Mouse (Mus musculus) heart, embryonic 16.5 days (tissue): ENCODE data around the gene Mrpl9. TPM values are rescaled to one million over a fixed set of nuclear protein-coding genes. Genes with fewer than 3 reads are reported as not detected.

Source experiments
- ATAC-seq: fragments of 200-750 bp; cut with Nextera tagmentation; replicated peaks from 2 replicates; pipeline ENCODE4 v1.8.0; 2017; ENCODE audit warnings: moderate number of reproducible peaks; ENCODE audit not compliant: insufficient read depth, low FRiP score; ENCODE audit errors: extremely low read depth
- H3K27ac ChIP-seq: fragments of 300-500 bp; sonication (generic); 2 replicates; pipeline ENCODE4 v1.5.1; 2014; ENCODE audit warnings: mild to moderate bottlenecking, low read length, control low read depth, moderate library complexity
- H3K27me3 ChIP-seq: fragments of 300-500 bp; sonication (generic); 2 replicates; pipeline ENCODE4 v1.6.1; 2014; ENCODE audit warnings: low read length, mixed read lengths; ENCODE audit not compliant: control insufficient read depth, insufficient read depth
- H3K36me3 ChIP-seq: fragments of 300-500 bp; sonication (generic); 2 replicates; pipeline ENCODE4 v1.6.1; 2014; ENCODE audit not compliant: control insufficient read depth, insufficient read depth
- H3K4me1 ChIP-seq: fragments of 300-500 bp; sonication (generic); 2 replicates; pipeline ENCODE4 v1.6.1; 2014; ENCODE audit warnings: low read length, mixed read lengths; ENCODE audit not compliant: control insufficient read depth, insufficient read depth
- H3K4me2 ChIP-seq: fragments of 300-500 bp; sonication (generic); 2 replicates; pipeline ENCODE4 v1.6.1; 2014; ENCODE audit warnings: low read depth, mild to moderate bottlenecking, control low read depth, low read length
- H3K4me3 ChIP-seq: fragments of 300-500 bp; sonication (generic); 2 replicates; pipeline ENCODE4 v1.5.1; 2014; ENCODE audit warnings: mild to moderate bottlenecking, control low read depth, low read length
- H3K9ac ChIP-seq: fragments of 300-500 bp; sonication (generic); 2 replicates; pipeline ENCODE4 v1.6.1; 2014; ENCODE audit warnings: low read length, control low read depth
- H3K9me3 ChIP-seq: fragments of 300-500 bp; sonication (generic); replicated peaks from 2 replicates; pipeline ENCODE4 v1.6.1; 2016; ENCODE audit warnings: low read length; ENCODE audit not compliant: control insufficient read depth
- WGBS: fragments of 180-500 bp; shearing (Covaris S2); extraction: QIAGEN DNeasy Blood & Tissue Kit; methylation state at CpG from one replicate; pipeline ENCODE4 v1.1.7; 2014; 5-methylcytosine and 5-hydroxymethylcytosine counted together
- polyA plus RNA-seq: library from polyadenylated mRNA; unstranded; fragments of >200 nt; fragmentation: Nextera tagmentation; extraction: Ambion mirVana; gene quantifications from 2 replicates; pipeline ENCODE4 v1.2.1, GENCODE M21; 2015

Gene Mrpl9
- polyA plus RNA-seq, 1 experiment from 2014 or later = 71.6 TPM

- Histone ChIP-seq H3K4me3 (peak overlapping the region; percentile 44), H3K4me2 (peak overlapping the region; percentile 60), H3K4me1 (no peaks in the 10 kb centered on the region), H3K27ac (no peak overlapping the region), H3K9me3 (no peaks in the 10 kb centered on the region), H3K36me3 (no peaks in the 10 kb centered on the region), H3K9ac (no peak overlapping the region), H3K27me3 (peaks cover 10% of the 10 kb centered on the region)
- WGBS = 2% methylated on average over 12 of the region's 12 CpGs
- ATAC-seq = peak; percentile 79
These were observed 13.4 kb downstream of the Mrpl9 start for GRCm38 (mm10) chr3:94456529-94457000.

GRCm38 (mm10) chr3:94457055-94457454 is 13.9 kb downstream of the Mrpl9 start:
- Histone ChIP-seq H3K4me1 (no peaks in the 10 kb centered on the region), H3K4me2 (no peak overlapping the region), H3K27ac (no peak overlapping the region), H3K9ac (no peak overlapping the region), H3K36me3 (no peaks in the 10 kb centered on the region), H3K4me3 (no peak overlapping the region), H3K9me3 (no peaks in the 10 kb centered on the region), H3K27me3 (peaks cover 10% of the 10 kb centered on the region)
- WGBS = 69% methylated on average over 3 of the region's 3 CpGs
- ATAC-seq = no peak

GRCm38 (mm10) chr3:94459834-94460233 is 16.7 kb downstream of the Mrpl9 start:
- no peak overlapping the region for H3K4me2 ChIP-seq
- no peak overlapping the region for H3K9ac ChIP-seq
- no peaks in the 10 kb centered on the region for H3K36me3 ChIP-seq
- ATAC-seq = no peak
- no peaks in the 10 kb centered on the region for H3K9me3 ChIP-seq
- peaks cover 10% of the 10 kb centered on the region for H3K27me3 ChIP-seq
- H3K4me3 ChIP-seq = no peak overlapping the region
- no peaks in the 10 kb centered on the region for H3K4me1 ChIP-seq
- H3K27ac ChIP-seq = no peak overlapping the region
- WGBS = 93% methylated on average over 2 of the region's 2 CpGs

- no peak for ATAC-seq
- H3K27ac ChIP-seq = no peak overlapping the region
- H3K4me1 ChIP-seq = no peaks in the 10 kb centered on the region
- H3K9ac ChIP-seq = no peak overlapping the region
- H3K4me3 ChIP-seq = no peak overlapping the region
- 53% methylated on average over 11 of the region's 11 CpGs for WGBS
- no peaks in the 10 kb centered on the region for H3K27me3 ChIP-seq
- H3K9me3 ChIP-seq = no peaks in the 10 kb centered on the region
- H3K36me3 ChIP-seq = no peaks in the 10 kb centered on the region
- H3K4me2 ChIP-seq = no peak overlapping the region
These were observed 20.9 kb downstream of the Mrpl9 start for GRCm38 (mm10) chr3:94463926-94464578.

- no peak overlapping the region for H3K27ac ChIP-seq
- no peaks in the 10 kb centered on the region for H3K4me1 ChIP-seq
- H3K4me2 ChIP-seq = no peak overlapping the region
- no peaks in the 10 kb centered on the region for H3K36me3 ChIP-seq
- no peak for ATAC-seq
- WGBS = 79% methylated on average over 13 of the region's 13 CpGs
- no peaks in the 10 kb centered on the region for H3K27me3 ChIP-seq
- H3K9ac ChIP-seq = no peak overlapping the region
- no peaks in the 10 kb centered on the region for H3K9me3 ChIP-seq
- H3K4me3 ChIP-seq = no peak overlapping the region
These were observed 22.7 kb downstream of the Mrpl9 start for GRCm38 (mm10) chr3:94465632-94466430.

- Histone ChIP-seq H3K27me3 (no peaks in the 10 kb centered on the region), H3K4me2 (no peak overlapping the region), H3K9me3 (no peaks in the 10 kb centered on the region), H3K4me3 (no peak overlapping the region), H3K4me1 (peaks cover 17% of the 10 kb centered on the region), H3K9ac (no peak overlapping the region), H3K27ac (no peak overlapping the region), H3K36me3 (no peaks in the 10 kb centered on the region)
- ATAC-seq = no peak
- WGBS = 54% methylated on average over 3 of the region's 3 CpGs
These were observed 25.8 kb downstream of the Mrpl9 start for GRCm38 (mm10) chr3:94468931-94469330.

GRCm38 (mm10) chr3:94472447-94473114 is 29.5 kb downstream of the Mrpl9 start:
- H3K27me3 ChIP-seq = no peaks in the 10 kb centered on the region
- H3K4me2 ChIP-seq = peak overlapping the region; percentile 62
- WGBS = 9% methylated on average over 28 of the region's 28 CpGs
- no peaks in the 10 kb centered on the region for H3K9me3 ChIP-seq
- peak; percentile 80 for ATAC-seq
- H3K4me1 ChIP-seq = peaks cover 18% of the 10 kb centered on the region
- H3K36me3 ChIP-seq = no peaks in the 10 kb centered on the region
- H3K9ac ChIP-seq = 0 out of 2 replicates have a peak overlapping the region, but pooled peaks have one; percentile 41
- H3K27ac ChIP-seq = peak overlapping the region; percentile 77
- peak overlapping the region; percentile 36 for H3K4me3 ChIP-seq

GRCm38 (mm10) chr3:94473115-94473505 is 30.0 kb downstream of the Mrpl9 start:
- peaks cover 18% of the 10 kb centered on the region for H3K4me1 ChIP-seq
- 0 out of 2 replicates have a peak overlapping the region, but pooled peaks have one; percentile 5 for H3K4me3 ChIP-seq
- 26% methylated on average over 10 of the region's 10 CpGs for WGBS
- peak overlapping the region; percentile 77 for H3K27ac ChIP-seq
- H3K27me3 ChIP-seq = peaks cover 4% of the 10 kb centered on the region
- peak overlapping the region; percentile 41; the same call in 1 of the 2 replicates for H3K9ac ChIP-seq
- H3K36me3 ChIP-seq = no peaks in the 10 kb centered on the region
- H3K9me3 ChIP-seq = no peaks in the 10 kb centered on the region
- H3K4me2 ChIP-seq = peak overlapping the region; percentile 62
- ATAC-seq = peak; percentile 25; the same call in 1 of the 2 replicates
